Mouse (Mus musculus) heart, embryonic 12.5 days (tissue): ENCODE measurements around the gene Gm20388. TPM values are rescaled to one million over a fixed set of nuclear protein-coding genes. Genes with fewer than 3 reads are reported as not detected.
A peak's percentile ranks its signal among the peaks of the same experiment; 100 is the strongest.

Experiments used
- ATAC-seq: fragments of 200-750 bp; cut with Nextera tagmentation; 2 replicates; pipeline ENCODE4 v1.8.0; 2017; ENCODE audit warnings: moderate TSS enrichment, moderate library complexity; ENCODE audit not compliant: insufficient number of reproducible peaks, low FRiP score
- H3K27ac ChIP-seq: fragments of 300-500 bp; sonication (generic); 2 replicates; pipeline ENCODE4 v1.5.1; 2016; ENCODE audit warnings: mild to moderate bottlenecking, moderate library complexity; ENCODE audit not compliant: poor library complexity, severe bottlenecking
- H3K27me3 ChIP-seq: fragments of 300-500 bp; sonication (generic); replicated peaks from 2 replicates; pipeline ENCODE4 v1.6.1; 2016; ENCODE audit warnings: mild to moderate bottlenecking, moderate library complexity
- H3K36me3 ChIP-seq: fragments of 300-500 bp; sonication (generic); 2 replicates; pipeline ENCODE4 v1.6.1; 2016; ENCODE audit warnings: mild to moderate bottlenecking, moderate library complexity
- H3K4me1 ChIP-seq: fragments of 300-500 bp; sonication (generic); replicated peaks from 2 replicates; pipeline ENCODE4 v1.6.1; 2016; ENCODE audit warnings: mild to moderate bottlenecking
- H3K4me2 ChIP-seq: fragments of 300-500 bp; sonication (generic); 2 replicates; pipeline ENCODE4 v1.6.1; 2016; ENCODE audit warnings: mild to moderate bottlenecking, moderate library complexity
- H3K4me3 ChIP-seq: fragments of 300-500 bp; sonication (generic); 2 replicates; pipeline ENCODE4 v1.5.1; 2016; ENCODE audit warnings: mild to moderate bottlenecking
- H3K9ac ChIP-seq: fragments of 300-500 bp; sonication (generic); 2 replicates; pipeline ENCODE4 v1.6.1; 2016; ENCODE audit warnings: mild to moderate bottlenecking, moderate library complexity
- H3K9me3 ChIP-seq: fragments of 300-500 bp; sonication (generic); replicated peaks from 2 replicates; pipeline ENCODE4 v1.6.1; 2016; ENCODE audit warnings: mild to moderate bottlenecking, moderate library complexity
- WGBS: fragments of 180-500 bp; shearing (Covaris S2); methylation state at CpG from one replicate; pipeline ENCODE4 v1.1.7; 2016; 5-methylcytosine and 5-hydroxymethylcytosine counted together
- polyA plus RNA-seq: library from polyadenylated mRNA; unstranded; fragments of >200 nt; fragmentation: Nextera tagmentation; extraction: Ambion mirVana; gene quantifications from 2 replicates; pipeline ENCODE4 v1.2.1, GENCODE M21; 2016

The Gm20388 gene
- polyA plus RNA-seq, 1 experiment from 2014 or later, result not detected

DNA sequence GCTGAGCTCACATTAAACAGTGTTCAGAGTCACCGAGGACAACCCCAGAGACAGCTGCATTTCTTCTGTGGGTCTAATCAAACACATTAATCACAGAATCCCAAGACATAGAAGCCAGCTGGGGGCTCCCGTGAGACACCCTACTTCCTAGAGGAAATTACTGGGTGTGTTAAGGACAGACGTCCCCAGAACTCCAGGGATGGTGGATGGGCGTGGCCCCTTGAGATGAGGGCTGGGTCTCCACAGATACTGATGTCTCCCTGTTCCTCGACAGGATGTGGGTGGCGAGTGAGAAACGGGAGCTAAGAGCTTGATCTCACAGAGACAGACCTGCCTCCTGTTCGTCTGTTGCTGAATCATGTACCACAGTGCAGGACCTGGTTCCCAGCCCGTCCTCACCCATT, 2432.2 kb downstream of the Gm20388 start:
- H3K27me3 ChIP-seq, result no peaks in the 10 kb centered on the region
- H3K9me3 ChIP-seq, result no peaks in the 10 kb centered on the region
- H3K27ac ChIP-seq, result no peak overlapping the region
- H3K4me2 ChIP-seq, result peak overlapping the region; percentile 71
- 4% methylated on average over 9 of the region's 9 CpGs for WGBS
- peak overlapping the region; percentile 9; the same call in 1 of the 2 replicates for H3K9ac ChIP-seq
- peak overlapping the region; percentile 39 for H3K4me3 ChIP-seq
- peaks cover 47% of the 10 kb centered on the region for H3K4me1 ChIP-seq
- peaks cover 22% of the 10 kb centered on the region for H3K36me3 ChIP-seq
- ATAC-seq, result peak; percentile 23; the same call in 1 of the 2 replicates

DNA sequence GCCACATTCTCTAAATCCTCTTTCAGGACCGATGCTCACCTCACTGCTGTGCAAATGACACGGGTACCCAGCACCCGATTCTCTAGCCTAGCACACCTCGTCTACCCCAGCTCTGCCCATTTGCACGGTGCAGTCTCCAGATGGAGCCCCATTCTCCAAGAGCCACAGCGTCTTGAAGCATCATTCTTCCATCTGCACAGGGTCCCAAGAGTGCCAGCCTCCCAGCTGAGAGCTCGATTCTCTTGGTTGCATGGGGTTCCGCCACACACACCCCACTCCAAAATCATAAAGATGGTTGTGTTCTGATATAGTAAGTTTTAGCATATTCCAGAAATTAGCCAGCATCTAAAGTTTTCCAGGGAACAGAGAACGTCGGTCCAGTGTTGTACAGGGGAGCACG, 2432.7 kb downstream of the Gm20388 start:
- peaks cover 17% of the 10 kb centered on the region for H3K36me3 ChIP-seq
- no peaks in the 10 kb centered on the region for H3K9me3 ChIP-seq
- ATAC-seq, result no peak
- H3K4me2 ChIP-seq, result peak overlapping the region; percentile 71
- H3K9ac ChIP-seq, result peak overlapping the region; percentile 47; the same call in 1 of the 2 replicates
- peaks cover 52% of the 10 kb centered on the region for H3K4me1 ChIP-seq
- peak overlapping the region; percentile 39 for H3K4me3 ChIP-seq
- no peak overlapping the region for H3K27ac ChIP-seq
- no peaks in the 10 kb centered on the region for H3K27me3 ChIP-seq
- WGBS, result 7% methylated on average over 11 of the region's 11 CpGs

DNA sequence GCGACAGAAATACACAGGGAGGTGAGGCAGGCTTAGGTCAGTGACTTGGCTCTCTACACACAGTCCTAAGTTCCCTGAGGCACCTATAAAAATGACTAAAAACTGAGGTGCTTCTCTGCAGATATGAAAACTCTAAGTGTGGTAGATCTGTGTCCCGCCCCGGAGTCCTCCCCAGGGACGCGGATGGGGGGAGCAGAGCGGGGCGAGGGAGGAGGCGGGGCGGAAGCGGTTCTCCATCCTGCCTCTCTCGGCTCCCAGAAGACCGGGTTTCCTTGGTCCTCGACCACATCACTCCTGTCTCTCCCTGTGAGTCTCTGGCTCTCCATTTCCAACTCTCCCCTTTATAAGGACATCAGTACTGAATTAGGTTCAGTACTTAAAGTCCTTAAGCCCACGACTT, 2433.1 kb downstream of the Gm20388 start:
- Histone ChIP-seq H3K4me2 (peak overlapping the region; percentile 71), H3K4me3 (peak overlapping the region; percentile 39), H3K9me3 (no peaks in the 10 kb centered on the region), H3K36me3 (peaks cover 13% of the 10 kb centered on the region), H3K27ac (no peak overlapping the region), H3K4me1 (peaks cover 56% of the 10 kb centered on the region), H3K9ac (peak overlapping the region; percentile 47; the same call in 1 of the 2 replicates), H3K27me3 (no peaks in the 10 kb centered on the region)
- WGBS, result 0% methylated on average over 14 of the region's 14 CpGs
- ATAC-seq, result peak; percentile 42; the same call in 1 of the 2 replicates

GRCm38 (mm10) chr8:122344219-122344618, 2433.6 kb downstream of the Gm20388 start:
- Histone ChIP-seq H3K27ac (0 out of 2 replicates have a peak overlapping the region, but pooled peaks have one; percentile 10), H3K9me3 (no peaks in the 10 kb centered on the region), H3K9ac (peak overlapping the region; percentile 47; the same call in 1 of the 2 replicates), H3K4me1 (peaks cover 61% of the 10 kb centered on the region), H3K4me3 (peak overlapping the region; percentile 39), H3K27me3 (no peaks in the 10 kb centered on the region), H3K4me2 (peak overlapping the region; percentile 71), H3K36me3 (peaks cover 8% of the 10 kb centered on the region)
- peak; percentile 51; the same call in 1 of the 2 replicates for ATAC-seq
- WGBS, result 5% methylated on average over 2 of the region's 5 CpGs

DNA sequence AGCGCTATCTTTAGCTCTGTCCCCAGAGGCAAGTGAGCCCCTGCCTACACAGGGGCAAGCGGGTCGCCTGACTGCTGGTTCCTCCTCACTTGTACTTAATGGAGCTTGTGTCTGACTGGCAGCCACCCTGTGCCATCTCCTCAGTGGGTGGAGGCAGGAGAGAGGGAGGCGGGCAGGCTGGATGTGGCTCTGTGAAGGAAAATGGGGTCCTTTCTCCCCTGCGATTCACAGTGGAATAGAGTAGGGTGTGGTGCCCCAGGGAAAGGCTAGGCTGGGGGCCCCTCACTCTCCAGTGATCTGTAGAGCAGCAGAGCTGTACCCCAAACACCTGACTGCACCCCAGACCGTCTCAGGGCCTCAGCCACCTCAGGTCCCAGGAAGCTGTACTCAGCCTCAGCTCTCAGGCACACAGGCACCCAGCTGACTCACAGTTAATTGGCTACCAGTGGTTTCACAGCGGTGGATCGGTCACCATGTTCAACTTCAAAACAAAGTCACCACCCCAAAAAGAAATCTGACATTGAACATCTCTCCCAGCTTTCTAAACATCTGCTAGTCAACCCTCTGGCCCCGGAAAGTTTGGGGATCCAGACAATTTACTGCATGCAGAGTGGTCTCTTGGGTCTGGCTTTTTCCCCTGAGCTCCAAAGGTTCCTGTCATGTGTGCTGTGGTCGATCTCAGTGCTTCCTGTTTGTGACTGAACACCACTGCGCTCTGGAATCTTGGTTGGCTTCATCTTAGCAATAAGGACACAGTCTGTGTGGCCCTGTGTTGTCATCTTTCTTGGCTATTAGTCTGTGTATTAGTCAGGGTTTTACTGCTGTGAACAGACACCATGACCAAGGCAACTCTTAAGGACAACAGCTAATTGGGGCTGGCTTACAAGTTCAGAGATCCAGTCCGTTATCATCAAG, 2434.8 kb downstream of the Gm20388 start:
- Histone ChIP-seq H3K4me3 (no peak overlapping the region), H3K9ac (0 out of 2 replicates have a peak overlapping the region, but pooled peaks have one; percentile 21), H3K4me2 (peak overlapping the region; percentile 24; the same call in 1 of the 2 replicates), H3K27ac (peak overlapping the region; percentile 7), H3K9me3 (no peaks in the 10 kb centered on the region), H3K36me3 (no peaks in the 10 kb centered on the region; the same call in 1 of the 2 replicates), H3K27me3 (no peaks in the 10 kb centered on the region), H3K4me1 (peaks cover 73% of the 10 kb centered on the region)
- ATAC-seq, result no peak
- 48% methylated on average over 12 of the region's 12 CpGs for WGBS

DNA sequence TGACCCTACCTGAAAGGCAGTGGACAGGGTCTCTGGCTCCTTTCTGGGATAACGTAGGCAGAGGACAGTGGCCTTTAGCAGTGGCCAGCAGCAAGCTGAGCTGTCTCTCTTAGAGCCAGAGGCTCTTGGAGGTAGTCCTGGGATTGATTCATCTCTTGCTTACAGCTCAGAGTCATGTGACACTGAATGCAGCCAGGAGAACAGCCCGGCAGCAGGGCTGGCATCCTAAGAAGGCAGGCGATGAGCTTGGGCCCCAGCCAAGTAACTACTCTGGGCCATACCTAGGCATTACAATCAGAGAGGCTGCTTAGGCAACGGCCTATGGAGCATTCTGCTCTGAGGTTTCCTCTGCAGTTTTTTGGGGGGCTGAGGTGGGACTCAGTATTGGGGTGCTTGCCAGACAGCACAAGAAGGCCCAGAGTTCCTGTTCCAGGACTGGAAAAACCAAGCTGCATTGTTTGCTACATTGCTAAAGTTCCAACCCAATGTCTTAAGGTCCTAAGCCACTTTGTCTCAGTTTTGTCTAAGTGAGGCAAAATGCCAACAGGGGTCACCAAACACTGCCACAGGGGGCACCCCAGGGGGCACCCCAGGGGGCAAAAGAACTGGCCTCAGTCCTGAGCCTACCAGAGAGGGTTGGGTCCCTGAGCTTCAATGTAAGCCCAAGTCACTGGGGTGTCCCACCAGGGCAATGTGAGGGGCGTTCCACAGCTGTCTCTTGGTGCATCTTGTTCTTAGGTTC, 2437.3 kb downstream of the Gm20388 start:
- Histone ChIP-seq H3K36me3 (no peaks in the 10 kb centered on the region), H3K9ac (no peak overlapping the region), H3K4me2 (no peak overlapping the region), H3K4me1 (peaks cover 64% of the 10 kb centered on the region), H3K4me3 (no peak overlapping the region), H3K9me3 (no peaks in the 10 kb centered on the region), H3K27me3 (no peaks in the 10 kb centered on the region), H3K27ac (no peak overlapping the region)
- no peak for ATAC-seq
- WGBS, result 52% methylated on average over 5 of the region's 5 CpGs

- Histone ChIP-seq H3K27me3 (no peaks in the 10 kb centered on the region), H3K9ac (no peak overlapping the region), H3K4me3 (no peak overlapping the region), H3K4me2 (peak overlapping the region; percentile 22; the same call in 1 of the 2 replicates), H3K36me3 (no peaks in the 10 kb centered on the region), H3K9me3 (no peaks in the 10 kb centered on the region), H3K4me1 (peaks cover 47% of the 10 kb centered on the region), H3K27ac (peak overlapping the region; percentile 30; the same call in 1 of the 2 replicates)
- ATAC-seq, result 0 out of 2 replicates have a peak, but pooled peaks have one; percentile 67
- 11% methylated on average over 15 of the region's 15 CpGs for WGBS
Measured at GRCm38 (mm10) chr8:122349357-122350297, 2439.0 kb downstream of the Gm20388 start.

DNA sequence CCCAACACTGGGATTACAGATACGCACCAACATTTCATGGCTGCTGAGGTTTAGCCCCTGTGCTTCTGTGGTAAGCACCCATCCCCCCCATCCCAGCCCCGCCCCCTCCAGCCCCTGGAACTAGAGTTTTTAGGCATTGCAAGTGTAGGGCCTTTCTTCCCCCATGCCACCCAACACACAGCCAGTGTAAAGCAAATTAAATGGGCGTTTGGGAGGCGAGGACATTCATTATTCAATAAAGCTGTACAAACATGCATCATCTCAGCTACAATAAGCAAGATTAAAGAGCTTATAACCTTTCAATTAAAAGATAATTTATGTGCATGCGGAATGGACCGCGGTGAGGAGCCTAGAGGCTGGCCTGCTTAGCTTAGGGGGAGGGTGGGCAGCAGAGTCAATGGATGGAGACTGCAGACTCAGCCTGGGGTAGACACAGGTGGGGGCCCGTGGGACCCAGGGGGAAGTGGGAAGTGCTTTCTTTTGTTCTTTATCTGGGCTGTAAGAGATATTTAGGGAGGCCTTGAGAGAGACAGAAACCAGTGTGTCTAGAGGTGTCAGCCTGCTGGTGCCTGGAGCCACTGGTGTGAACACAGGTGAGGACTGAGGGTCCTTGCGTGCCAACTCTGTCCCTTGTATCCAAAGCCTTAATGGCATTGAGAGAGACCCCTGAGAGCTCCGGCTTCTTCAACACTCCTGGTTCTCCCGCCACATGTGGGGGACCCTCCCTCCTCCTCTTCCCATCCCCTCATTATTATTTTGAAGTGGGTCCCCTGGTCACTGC, 2439.9 kb downstream of the Gm20388 start:
- 29% methylated on average over 11 of the region's 11 CpGs for WGBS
- no peak overlapping the region for H3K4me2 ChIP-seq
- no peak for ATAC-seq

GRCm38 (mm10) chr8:122354157-122354556, 2443.5 kb downstream of the Gm20388 start:
- H3K27me3 ChIP-seq, result peaks cover 22% of the 10 kb centered on the region; the same call in 1 of the 2 replicates
- H3K4me2 ChIP-seq, result no peak overlapping the region
- no peak overlapping the region for H3K9ac ChIP-seq
- H3K9me3 ChIP-seq, result no peaks in the 10 kb centered on the region
- no peak overlapping the region for H3K27ac ChIP-seq
- no peak overlapping the region for H3K4me3 ChIP-seq
- H3K36me3 ChIP-seq, result no peaks in the 10 kb centered on the region
- 78% methylated on average over 8 of the region's 8 CpGs for WGBS
- H3K4me1 ChIP-seq, result peaks cover 21% of the 10 kb centered on the region
- no peak for ATAC-seq

More for the DNA sequence above, 2439.9 kb downstream of the Gm20388 start:
- no peaks in the 10 kb centered on the region for H3K27me3 ChIP-seq
- peaks cover 39% of the 10 kb centered on the region for H3K4me1 ChIP-seq
- H3K27ac ChIP-seq, result no peak overlapping the region
- peak overlapping the region; percentile 40; the same call in 1 of the 2 replicates for H3K9ac ChIP-seq
- H3K4me3 ChIP-seq, result no peak overlapping the region
- H3K36me3 ChIP-seq, result no peaks in the 10 kb centered on the region
- no peaks in the 10 kb centered on the region for H3K9me3 ChIP-seq
